Mouse (Mus musculus) CH12.LX (cell line): Measurements from ENCODE around the gene Rsu1.

ENCODE experiments used
- HCFC1 ChIP-seq: IDR thresholded peaks from 2 replicates; pipeline ENCODE4 v1.6.1; 2012; ENCODE audit warnings: low read depth, mild to moderate bottlenecking, inconsistent platforms, low read length, improper control_type of control experiment
- MAZ ChIP-seq: IDR thresholded peaks from 2 replicates; pipeline ENCODE4 v1.6.1; 2012; ENCODE audit warnings: low read depth, mild to moderate bottlenecking, inconsistent platforms, low read length, improper control_type of control experiment, moderate library complexity

DNA sequence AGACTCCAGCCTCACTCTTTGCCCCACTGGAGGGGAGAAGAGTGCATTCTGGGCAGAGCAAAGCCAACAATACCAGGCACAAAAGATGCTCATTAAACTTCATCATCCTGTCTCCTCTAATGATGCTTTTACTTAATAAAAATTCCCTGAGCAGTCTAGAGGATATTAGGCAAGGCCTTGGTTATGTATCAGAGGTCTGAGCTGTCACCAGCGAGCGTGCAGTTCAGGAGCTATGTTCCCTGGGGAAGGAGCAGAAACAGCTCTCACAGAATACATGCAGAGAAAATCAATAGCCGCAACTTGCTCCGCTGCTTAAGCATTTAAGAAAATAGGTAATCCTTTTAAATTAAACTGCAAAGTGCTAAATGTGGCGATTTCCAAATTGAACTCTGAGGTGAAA, 187.0 kb downstream of the Rsu1 start:
- TF ChIP-seq MAZ, result no peak
- TF ChIP-seq HCFC1, result no peak
